Mouse (Mus musculus) erythroblast, embryonic 14.5 days (primary cell): ENCODE data around the gene Krt26.

Experiments used
- GATA1 ChIP-seq: IDR thresholded peaks from 2 replicates; pipeline ENCODE4 v1.6.1; 2012; ENCODE audit warnings: low read length, inconsistent platforms, mixed read lengths
- TAL1 ChIP-seq: IDR thresholded peaks from 3 replicates; pipeline ENCODE4 v1.6.1; 2012; ENCODE audit warnings: low read length, inconsistent platforms, mixed read lengths

- TF ChIP-seq TAL1, result no peak
- TF ChIP-seq GATA1, result no peak
Measured at GRCm38 (mm10) chr11:99361423-99361822, 23.7 kb upstream of the Krt26 start.
